Mouse (Mus musculus) forebrain, embryonic 14.5 days (tissue): Measurements from ENCODE around the gene Noct. TPM values are rescaled to one million over a fixed set of nuclear protein-coding genes. Genes with fewer than 3 reads are reported as not detected.

Experiments
- ATAC-seq: fragments of 200-750 bp; cut with Nextera tagmentation; 2 replicates; pipeline ENCODE4 v1.8.0; 2017; ENCODE audit warnings: mild to moderate bottlenecking, moderate library complexity
- DNase-seq: peaks from one replicate; pipeline ENCODE4 v3.0.0-alpha.2; 2015; ENCODE audit warnings: low spot score
- H3K27ac ChIP-seq: fragments of 300-500 bp; sonication (generic); 2 replicates; pipeline ENCODE4 v1.5.1; 2014; ENCODE audit warnings: low read depth, mild to moderate bottlenecking, control low read depth, low read length, moderate library complexity
- H3K27me3 ChIP-seq: fragments of 300-500 bp; sonication (generic); replicated peaks from 2 replicates; pipeline ENCODE4 v1.6.1; 2014; ENCODE audit warnings: low read length, control low read depth, mixed read lengths; ENCODE audit not compliant: control insufficient read depth, insufficient read depth
- H3K36me3 ChIP-seq: fragments of 300-500 bp; sonication (generic); 2 replicates; pipeline ENCODE4 v1.6.1; 2014; ENCODE audit warnings: low read length, control low read depth; ENCODE audit not compliant: control insufficient read depth, insufficient read depth
- H3K4me1 ChIP-seq: fragments of 300-500 bp; sonication (generic); 2 replicates; pipeline ENCODE4 v1.6.1; 2014; ENCODE audit warnings: antibody characterized with exemption, low read length, control low read depth; ENCODE audit not compliant: control insufficient read depth, insufficient read depth
- H3K4me2 ChIP-seq: fragments of 300-500 bp; sonication (generic); 2 replicates; pipeline ENCODE4 v1.6.1; 2014; ENCODE audit warnings: mild to moderate bottlenecking, control low read depth, low read length
- H3K4me3 ChIP-seq: fragments of 300-500 bp; sonication (generic); 2 replicates; pipeline ENCODE4 v1.5.1; 2014; ENCODE audit warnings: low read depth, low read length, control low read depth
- H3K9ac ChIP-seq: fragments of 300-500 bp; sonication (generic); 2 replicates; pipeline ENCODE4 v1.6.1; 2014; ENCODE audit warnings: mild to moderate bottlenecking, low read length, control low read depth, moderate library complexity
- H3K9me3 ChIP-seq: fragments of 300-500 bp; sonication (generic); replicated peaks from 2 replicates; pipeline ENCODE4 v1.6.1; 2016; ENCODE audit warnings: low read length, control low read depth, mixed read lengths; ENCODE audit not compliant: control insufficient read depth
- WGBS: fragments of 180-500 bp; shearing (Covaris S2); extraction: QIAGEN DNeasy Blood & Tissue Kit; methylation state at CpG from one replicate; pipeline ENCODE4 v1.1.7; 2014; 5-methylcytosine and 5-hydroxymethylcytosine counted together
- polyA plus RNA-seq: library from polyadenylated mRNA; unstranded; fragments of >200 nt; fragmentation: Nextera tagmentation; extraction: Ambion mirVana; gene quantifications from 2 replicates; pipeline ENCODE4 v1.2.1, GENCODE M21; 2014

Noct gene
- polyA plus RNA-seq, 1 experiment from 2014 or later, result 15.6 TPM

DNA sequence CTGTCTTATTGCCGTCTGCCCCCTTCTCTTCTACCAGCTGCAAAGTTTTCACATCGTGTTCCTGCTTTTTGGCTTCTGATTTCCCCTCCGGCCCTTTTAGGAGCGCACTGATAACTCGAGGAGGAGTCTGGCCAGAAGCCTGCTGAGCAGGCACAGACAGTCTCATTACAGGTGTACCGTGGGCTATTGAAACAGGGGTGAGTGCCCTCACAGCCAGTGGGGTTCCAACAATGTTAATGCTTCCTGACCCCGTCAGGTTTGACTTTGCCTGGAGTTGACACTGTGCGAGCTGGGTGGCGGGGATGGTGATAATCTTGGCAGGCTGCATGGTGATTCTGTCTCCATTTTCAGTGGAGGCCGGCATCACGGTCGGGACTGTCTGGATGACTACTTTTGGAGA lies 32.2 kb downstream of the Noct start:
- DNase-seq (no peak), ATAC-seq (no peak)
- 90% methylated on average over 12 of the region's 12 CpGs for WGBS

DNA sequence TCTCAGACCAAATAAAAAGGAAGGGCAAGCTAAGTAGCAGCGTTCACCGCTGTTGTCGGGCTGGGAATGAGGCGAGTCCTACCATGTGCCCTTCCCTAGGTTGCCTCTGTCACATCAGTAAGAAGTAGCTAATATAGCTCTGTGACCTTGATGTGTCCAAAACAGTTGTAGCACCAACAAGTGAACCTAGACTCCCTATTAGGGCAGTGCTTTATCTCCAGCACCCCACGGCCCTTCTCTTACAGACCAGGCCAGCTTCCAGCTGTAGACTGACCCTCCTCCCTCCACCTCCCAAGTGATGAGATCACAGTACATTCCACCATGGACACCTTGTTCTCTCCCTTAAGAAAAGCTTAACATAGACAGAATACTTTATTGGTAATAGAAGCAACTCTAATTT lies 33.8 kb downstream of the Noct start:
- Histone ChIP-seq H3K4me3 (no peak overlapping the region), H3K27ac (no peak overlapping the region), H3K9me3 (no peaks in the 10 kb centered on the region), H3K4me2 (no peak overlapping the region), H3K36me3 (peaks cover 94% of the 10 kb centered on the region), H3K9ac (no peak overlapping the region), H3K4me1 (no peaks in the 10 kb centered on the region), H3K27me3 (no peaks in the 10 kb centered on the region)
- WGBS, result 95% methylated on average over 5 of the region's 5 CpGs
- DNase-seq (no peak), ATAC-seq (no peak)

More for the DNA sequence above, 32.2 kb downstream of the Noct start:
- no peak overlapping the region for H3K27ac ChIP-seq
- H3K4me2 ChIP-seq, result no peak overlapping the region
- H3K4me1 ChIP-seq, result no peaks in the 10 kb centered on the region
- H3K9ac ChIP-seq, result no peak overlapping the region
- no peak overlapping the region for H3K4me3 ChIP-seq
- H3K9me3 ChIP-seq, result no peaks in the 10 kb centered on the region
- no peaks in the 10 kb centered on the region for H3K27me3 ChIP-seq
- H3K36me3 ChIP-seq, result peaks cover 95% of the 10 kb centered on the region

GRCm38 (mm10) chr3:51262942-51263341 lies 38.7 kb downstream of the Noct start:
- Histone ChIP-seq H3K4me1 (no peaks in the 10 kb centered on the region), H3K9me3 (no peaks in the 10 kb centered on the region), H3K27me3 (no peaks in the 10 kb centered on the region), H3K4me2 (no peak overlapping the region), H3K27ac (no peak overlapping the region), H3K9ac (no peak overlapping the region), H3K36me3 (peaks cover 78% of the 10 kb centered on the region), H3K4me3 (no peak overlapping the region)
- no peak for ATAC-seq
- 91% methylated on average over 8 of the region's 8 CpGs for WGBS
- DNase-seq, result no peak

DNA sequence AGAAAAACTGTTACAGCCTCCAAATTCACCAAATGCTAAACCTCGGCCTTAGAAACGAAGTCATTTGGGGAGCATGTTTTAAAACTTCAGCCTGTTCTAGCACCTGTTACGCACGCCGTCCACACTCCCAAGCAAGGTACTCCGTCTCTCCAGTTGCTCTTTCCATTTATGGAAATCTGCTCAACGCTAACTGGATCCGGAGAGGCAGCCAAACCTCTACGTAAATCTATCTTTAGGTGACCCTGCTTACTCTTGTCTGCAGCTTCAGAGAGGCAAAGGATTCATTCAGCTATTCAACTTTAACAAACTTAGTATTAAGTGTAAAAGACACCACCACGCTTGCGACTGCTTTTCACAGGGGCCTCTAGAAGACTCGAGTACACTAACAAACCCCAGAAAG lies 44.2 kb downstream of the Noct start:
- 90% methylated on average over 12 of the region's 12 CpGs for WGBS
- Histone ChIP-seq H3K9me3 (no peaks in the 10 kb centered on the region), H3K4me2 (no peak overlapping the region), H3K9ac (no peak overlapping the region), H3K4me1 (no peaks in the 10 kb centered on the region), H3K36me3 (peaks cover 27% of the 10 kb centered on the region), H3K4me3 (no peak overlapping the region), H3K27me3 (no peaks in the 10 kb centered on the region), H3K27ac (no peak overlapping the region)
- DNase-seq (no peak), ATAC-seq (no peak)

DNA sequence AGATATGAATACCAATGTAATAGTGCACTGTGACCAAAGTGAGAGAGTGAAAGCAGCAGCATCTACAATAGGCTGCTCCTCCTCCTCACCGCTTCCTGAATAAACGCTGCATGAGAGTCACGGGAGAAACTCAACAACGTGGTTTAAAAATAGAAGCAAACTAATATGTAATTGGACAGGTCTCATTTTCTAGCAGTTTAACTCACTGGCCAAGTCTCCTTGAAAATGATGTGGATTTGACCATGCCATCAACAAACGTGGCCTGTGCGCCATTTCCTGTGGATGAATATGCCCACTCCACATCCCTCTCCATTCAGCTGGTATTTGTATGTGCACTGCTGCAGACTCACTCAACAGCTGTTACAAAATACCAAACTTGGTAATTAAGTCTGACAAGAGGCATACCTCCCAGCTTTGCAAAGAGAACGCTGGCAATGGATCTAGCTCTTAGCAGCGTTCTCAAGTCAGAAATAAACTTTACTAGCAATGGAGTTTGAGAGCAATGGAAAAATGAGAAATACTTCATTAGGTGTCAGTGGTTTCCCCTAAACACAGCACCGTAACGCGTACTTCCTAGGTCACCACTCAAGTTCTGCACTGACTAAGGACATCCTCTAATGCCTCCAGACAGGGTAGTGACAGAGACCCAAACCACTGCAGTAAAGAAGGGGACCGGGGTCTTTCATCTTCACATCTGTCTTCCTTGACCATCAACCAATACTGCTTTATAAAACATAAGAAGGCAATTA lies 46.0 kb downstream of the Noct start:
- Histone ChIP-seq H3K4me2 (no peak overlapping the region), H3K9ac (no peak overlapping the region), H3K4me1 (peaks cover 2% of the 10 kb centered on the region; the same call in 1 of the 2 replicates), H3K9me3 (no peaks in the 10 kb centered on the region), H3K36me3 (peaks cover 9% of the 10 kb centered on the region), H3K4me3 (no peak overlapping the region), H3K27me3 (no peaks in the 10 kb centered on the region), H3K27ac (no peak overlapping the region)
- ATAC-seq (no peak), DNase-seq (no peak)
- WGBS, result 82% methylated on average over 12 of the region's 12 CpGs

GRCm38 (mm10) chr3:51275956-51276398 lies 51.7 kb downstream of the Noct start:
- Histone ChIP-seq H3K4me3 (peak overlapping the region; percentile 90), H3K36me3 (no peaks in the 10 kb centered on the region), H3K9ac (peak overlapping the region; percentile 85), H3K4me1 (peaks cover 9% of the 10 kb centered on the region; the same call in 1 of the 2 replicates), H3K4me2 (peak overlapping the region; percentile 63), H3K27ac (peak overlapping the region; percentile 92), H3K9me3 (no peaks in the 10 kb centered on the region), H3K27me3 (no peaks in the 10 kb centered on the region)
- WGBS, result under 1% methylated on average over 32 of the region's 33 CpGs
- ATAC-seq (peak; percentile 99), DNase-seq (peak; percentile 99)

DNA sequence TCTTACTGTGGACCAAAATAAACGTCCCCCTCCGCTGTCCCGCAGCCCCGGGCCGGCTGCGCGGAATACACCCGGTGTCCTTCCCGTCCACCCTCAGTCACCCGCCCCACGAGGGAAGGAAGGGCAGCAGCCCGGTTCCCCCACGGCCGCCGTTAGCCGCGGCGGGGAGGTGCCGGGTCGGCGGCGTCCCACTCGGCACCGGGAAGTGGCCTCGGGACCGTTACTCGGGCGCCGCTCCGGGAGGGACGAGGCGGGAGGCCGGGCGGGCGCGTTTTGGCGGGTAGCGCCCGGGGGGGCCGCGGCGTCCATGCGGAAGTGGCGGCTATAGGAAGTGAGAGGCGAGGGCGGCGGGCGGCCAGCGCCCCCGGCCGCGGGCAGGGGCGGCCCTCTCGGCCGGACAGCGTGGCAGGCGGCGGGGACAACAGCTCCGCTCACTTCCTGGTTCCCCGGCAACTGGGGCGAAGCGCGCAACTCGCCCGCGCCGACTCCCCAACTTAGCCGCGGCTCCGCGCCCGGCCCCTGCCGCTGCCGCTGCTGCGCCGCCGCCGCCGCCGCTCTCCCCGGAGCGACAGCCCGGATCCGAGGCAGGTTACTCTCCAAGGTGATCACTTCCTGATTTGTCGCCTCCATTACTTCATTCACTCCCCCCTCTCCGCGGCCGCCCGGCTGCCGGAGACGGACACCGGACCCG lies 52.3 kb downstream of the Noct start:
- H3K4me2 ChIP-seq, result peak overlapping the region; percentile 63
- H3K4me1 ChIP-seq, result peaks cover 9% of the 10 kb centered on the region; the same call in 1 of the 2 replicates
- H3K4me3 ChIP-seq, result peak overlapping the region; percentile 90
- H3K9me3 ChIP-seq, result no peaks in the 10 kb centered on the region
- H3K27me3 ChIP-seq, result no peaks in the 10 kb centered on the region
- peak; percentile 36 for DNase-seq
- WGBS, result 2% methylated on average over 63 of the region's 93 CpGs
- no peaks in the 10 kb centered on the region for H3K36me3 ChIP-seq
- H3K9ac ChIP-seq, result peak overlapping the region; percentile 85
- peak overlapping the region; percentile 92 for H3K27ac ChIP-seq
- peak; percentile 37 for ATAC-seq

GRCm38 (mm10) chr3:51277201-51278150 lies 53.2 kb downstream of the Noct start:
- H3K27ac ChIP-seq, result peak overlapping the region; percentile 92
- peaks cover 9% of the 10 kb centered on the region; the same call in 1 of the 2 replicates for H3K4me1 ChIP-seq
- H3K27me3 ChIP-seq, result no peaks in the 10 kb centered on the region
- H3K4me3 ChIP-seq, result peak overlapping the region; percentile 90
- H3K9ac ChIP-seq, result peak overlapping the region; percentile 85
- H3K4me2 ChIP-seq, result peak overlapping the region; percentile 63
- no peaks in the 10 kb centered on the region for H3K9me3 ChIP-seq
- peak; percentile 85 for DNase-seq
- no peaks in the 10 kb centered on the region for H3K36me3 ChIP-seq
- under 1% methylated on average over 75 of the region's 75 CpGs for WGBS
- peak; percentile 50 for ATAC-seq
